Mouse (Mus musculus) frontal cortex, postnatal 10 days (tissue): ENCODE measurements around the gene Gm20388.

Experiments
- DNase-seq, 2 experiments: peaks; one replicate each; pipeline ENCODE4 v3.0.0; 2022; ENCODE audit warnings: low spot score in 2 of 2, mixed read lengths in 1 of 2

The Gm20388 gene

GRCm38 (mm10) chr8:120561539-120562435 is 651.1 kb downstream of the Gm20388 start:
- no peak for DNase-seq

GRCm38 (mm10) chr8:120562680-120563347 is 652.2 kb downstream of the Gm20388 start:
- DNase-seq, result no peak

- DNase-seq, result no peak
Measured at GRCm38 (mm10) chr8:120563348-120563724, 652.7 kb downstream of the Gm20388 start.

GRCm38 (mm10) chr8:120563851-120564837 is 653.5 kb downstream of the Gm20388 start:
- peak; percentile 76 to 78 for DNase-seq

GRCm38 (mm10) chr8:120565151-120565711 is 654.6 kb downstream of the Gm20388 start:
- no peak for DNase-seq

- no peak for DNase-seq
Measured at GRCm38 (mm10) chr8:120566681-120567080, 656.0 kb downstream of the Gm20388 start.

GRCm38 (mm10) chr8:120567731-120568130 is 657.1 kb downstream of the Gm20388 start:
- no peak for DNase-seq

GRCm38 (mm10) chr8:120568164-120568798 is 657.6 kb downstream of the Gm20388 start:
- DNase-seq, result no peak

GRCm38 (mm10) chr8:120569123-120569522 is 658.5 kb downstream of the Gm20388 start:
- DNase-seq, result no peak

- DNase-seq, result peak in 1 of 2 experiments; percentile 75
Measured at GRCm38 (mm10) chr8:120569939-120570715, 659.5 kb downstream of the Gm20388 start.

- DNase-seq, result no peak
Measured at GRCm38 (mm10) chr8:120571561-120571960, 660.9 kb downstream of the Gm20388 start.

- no peak for DNase-seq
Measured at GRCm38 (mm10) chr8:120572534-120572933, 661.9 kb downstream of the Gm20388 start.

GRCm38 (mm10) chr8:120573866-120574265 is 663.2 kb downstream of the Gm20388 start:
- no peak for DNase-seq

GRCm38 (mm10) chr8:120574941-120575340 is 664.3 kb downstream of the Gm20388 start:
- no peak for DNase-seq

- DNase-seq, result no peak
Measured at GRCm38 (mm10) chr8:120575801-120576200, 665.2 kb downstream of the Gm20388 start.

GRCm38 (mm10) chr8:120577821-120578220 is 667.2 kb downstream of the Gm20388 start:
- DNase-seq, result no peak

- DNase-seq, result no peak
Measured at GRCm38 (mm10) chr8:120580336-120581000, 669.8 kb downstream of the Gm20388 start.

GRCm38 (mm10) chr8:120581329-120581728 is 670.7 kb downstream of the Gm20388 start:
- no peak for DNase-seq

- DNase-seq, result no peak
Measured at GRCm38 (mm10) chr8:120581811-120582210, 671.2 kb downstream of the Gm20388 start.
